Mouse (Mus musculus): ENCODE results near the gene Gm20388.

DNA sequence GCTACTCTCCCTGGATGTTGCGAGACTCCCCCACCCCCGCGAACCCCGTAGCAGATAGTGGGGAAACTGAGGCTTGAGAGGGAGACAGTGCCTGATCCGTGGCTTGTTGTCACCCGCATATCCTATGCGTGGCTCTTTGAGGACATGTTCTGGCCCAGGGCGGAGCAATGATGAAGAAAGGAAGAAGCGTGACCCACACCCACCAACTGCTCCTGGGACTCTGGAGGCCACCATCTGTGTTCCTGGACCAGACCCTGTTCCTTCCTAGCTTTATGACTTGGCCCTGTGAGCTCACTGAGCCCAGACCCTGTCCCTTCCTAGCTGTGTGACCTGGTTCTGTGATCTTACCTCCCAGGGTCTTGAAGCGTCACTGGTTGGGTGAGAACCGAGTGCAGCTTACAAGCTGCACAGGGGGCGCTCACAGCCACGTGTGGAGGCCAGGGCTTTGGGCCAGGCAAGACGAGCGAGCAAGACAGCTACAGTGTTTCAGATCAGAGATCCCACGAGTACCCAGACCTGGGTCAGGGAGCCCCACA is 366.3 kb downstream of the Gm20388 start:
- no peak for TF ChIP-seq POLR2A (IDR thresholded peaks at IDR 0.05; ENCODE audit: borderline replicate concordance, insufficient read depth, low read length)
- TF ChIP-seq CTCF (IDR thresholded peaks at IDR 0.05; ENCODE audit: borderline replicate concordance, insufficient read depth, low read depth, low read length), result no peak
